Mouse (Mus musculus) urinary bladder, postnatal 25 days (tissue): ENCODE results near the gene Vwa1.
"Not testable (repeated sequence)": the region's sequence is repeated elsewhere in the genome, so short reads cannot be mapped to it uniquely, and the experiment has no call there.

ENCODE experiments used
- DNase-seq: peaks from one replicate; pipeline ENCODE4 v3.0.0; 2022; ENCODE audit warnings: low spot score

Vwa1 gene

GRCm38 (mm10) chr4:155774280-155774754 is at the start of gene Vwa1:
Gene Vwa1, minus strand, starts transcription at chr4:155774698.
- DNase-seq: peak; percentile 94

- DNase-seq: no peak
Observed at GRCm38 (mm10) chr4:155823443-155823842, 48.9 kb upstream of the Vwa1 start.

GRCm38 (mm10) chr4:155821025-155821424 is 46.5 kb upstream of the Vwa1 start:
- no peak for DNase-seq

GRCm38 (mm10) chr4:155817533-155817932 is 43.0 kb upstream of the Vwa1 start:
- no peak for DNase-seq

GRCm38 (mm10) chr4:155812665-155813181 is 38.2 kb upstream of the Vwa1 start:
- DNase-seq: no peak

- DNase-seq: peak; percentile 81
Observed at GRCm38 (mm10) chr4:155811929-155812664, 37.6 kb upstream of the Vwa1 start, which contains the start of gene Ccnl2. Gene Ccnl2, plus strand, starts transcription at chr4:155812489.

- DNase-seq: no peak
Observed at GRCm38 (mm10) chr4:155807841-155808240, 33.3 kb upstream of the Vwa1 start.

- peak; percentile 98 for DNase-seq
Observed at GRCm38 (mm10) chr4:155803340-155804041, 29.0 kb upstream of the Vwa1 start.

- DNase-seq: no peak
Observed at GRCm38 (mm10) chr4:155802741-155803339, 28.3 kb upstream of the Vwa1 start, which contains the start of gene Mrpl20. Gene Mrpl20, plus strand, starts transcription at chr4:155802878.

GRCm38 (mm10) chr4:155802075-155802474 is 27.6 kb upstream of the Vwa1 start:
- DNase-seq: no peak

- DNase-seq: no peak
Observed at GRCm38 (mm10) chr4:155793730-155794129, 19.2 kb upstream of the Vwa1 start.

- no peak for DNase-seq
Observed at GRCm38 (mm10) chr4:155791240-155791933, 16.9 kb upstream of the Vwa1 start.

- peak; percentile 35 for DNase-seq
Observed at GRCm38 (mm10) chr4:155790650-155791161, 16.2 kb upstream of the Vwa1 start.

- DNase-seq: no peak
Observed at GRCm38 (mm10) chr4:155790021-155790489, 15.6 kb upstream of the Vwa1 start, which contains the start of gene Ankrd65. Gene Ankrd65, plus strand, starts transcription at chr4:155790439.

GRCm38 (mm10) chr4:155788833-155789232 is 14.3 kb upstream of the Vwa1 start:
- DNase-seq: not testable (repeated sequence)

GRCm38 (mm10) chr4:155788300-155788699 is 13.8 kb upstream of the Vwa1 start:
- no peak for DNase-seq

- no peak for DNase-seq
Observed at GRCm38 (mm10) chr4:155785819-155786218, 11.3 kb upstream of the Vwa1 start, which contains the start of gene Tmem88b. Gene Tmem88b, minus strand, starts transcription at chr4:155785874.

- DNase-seq: no peak
Observed at GRCm38 (mm10) chr4:155785246-155785645, 10.7 kb upstream of the Vwa1 start.

- DNase-seq: peak; percentile 70
Observed at GRCm38 (mm10) chr4:155784081-155784701, 9.7 kb upstream of the Vwa1 start.

- DNase-seq: no peak
Observed at GRCm38 (mm10) chr4:155783486-155784080, 9.1 kb upstream of the Vwa1 start.
